Mouse (Mus musculus) liver, embryonic 13.5 days (tissue): ENCODE data around the gene Pdgfb. TPM values are rescaled to one million over a fixed set of nuclear protein-coding genes. Genes with fewer than 3 reads are reported as not detected.
A peak's percentile ranks its signal among the peaks of the same experiment; 100 is the strongest.

Experiments used
- ATAC-seq: fragments of 200-750 bp; cut with Nextera tagmentation; 2 replicates; pipeline ENCODE4 v1.8.0; 2017; ENCODE audit warnings: low read depth, mild to moderate bottlenecking, moderate number of reproducible peaks, moderate library complexity
- DNase-seq: peaks from one replicate; pipeline ENCODE4 v3.0.0; 2022
- H3K27ac ChIP-seq: fragments of 300-500 bp; sonication (generic); 2 replicates; pipeline ENCODE4 v1.5.1; 2015; ENCODE audit warnings: moderate library complexity, mild to moderate bottlenecking, inconsistent platforms
- H3K27me3 ChIP-seq: fragments of 300-500 bp; sonication (generic); 2 replicates; pipeline ENCODE4 v1.6.1; 2015; ENCODE audit warnings: mild to moderate bottlenecking, inconsistent platforms
- H3K36me3 ChIP-seq: fragments of 300-500 bp; sonication (generic); 2 replicates; pipeline ENCODE4 v1.6.1; 2015; ENCODE audit warnings: mild to moderate bottlenecking, inconsistent platforms
- H3K4me1 ChIP-seq: fragments of 300-500 bp; sonication (generic); replicated peaks from 2 replicates; pipeline ENCODE4 v1.6.1; 2015; ENCODE audit warnings: inconsistent platforms
- H3K4me2 ChIP-seq: fragments of 300-500 bp; sonication (generic); 2 replicates; pipeline ENCODE4 v1.6.1; 2015; ENCODE audit warnings: inconsistent platforms, mild to moderate bottlenecking, moderate library complexity
- H3K4me3 ChIP-seq: fragments of 300-500 bp; sonication (generic); replicated peaks from 2 replicates; pipeline ENCODE4 v1.5.1; 2015; ENCODE audit warnings: mild to moderate bottlenecking, inconsistent platforms
- H3K9ac ChIP-seq: fragments of 300-500 bp; sonication (generic); 2 replicates; pipeline ENCODE4 v1.6.1; 2015; ENCODE audit warnings: mild to moderate bottlenecking, inconsistent platforms
- H3K9me3 ChIP-seq: fragments of 300-500 bp; sonication (generic); replicated peaks from 2 replicates; pipeline ENCODE4 v1.6.1; 2016; ENCODE audit warnings: inconsistent platforms
- WGBS: fragments of 180-500 bp; shearing (Covaris S2); methylation state at CpG from one replicate; pipeline ENCODE4 v1.1.7; 2015; ENCODE audit not compliant: insufficient replicate concordance; 5-methylcytosine and 5-hydroxymethylcytosine counted together
- polyA plus RNA-seq: library from polyadenylated mRNA; unstranded; fragments of >200 nt; fragmentation: Nextera tagmentation; extraction: Ambion mirVana; gene quantifications from 2 replicates; pipeline ENCODE4 v1.2.1, GENCODE M21; 2015

Pdgfb gene
- polyA plus RNA-seq, 1 experiment from 2014 or later: 0.76 TPM

DNA sequence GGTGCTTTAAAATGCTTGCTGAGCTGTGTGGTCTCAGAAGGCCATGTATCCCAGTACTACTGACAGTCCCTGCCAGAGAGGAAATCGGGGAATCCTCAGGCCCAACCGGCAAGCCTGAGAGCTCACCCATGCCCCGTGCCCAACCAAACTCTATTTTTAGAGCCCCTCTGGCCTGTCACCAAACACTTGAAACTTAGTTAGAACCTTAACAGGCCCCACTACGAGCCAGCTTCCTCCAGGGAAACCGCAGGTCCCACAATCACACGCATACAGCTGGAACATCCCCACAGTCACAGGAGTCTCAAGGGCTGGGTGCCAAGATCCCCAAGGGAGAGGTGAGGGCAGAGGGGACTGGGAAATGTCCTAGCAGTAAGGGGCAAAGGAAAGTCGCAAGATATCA, 8.6 kb downstream of the Pdgfb start:
- H3K4me3 ChIP-seq: no peak overlapping the region
- H3K9ac ChIP-seq: no peak overlapping the region
- ATAC-seq (peak; percentile 39; the same call in 1 of the 2 replicates), DNase-seq (no peak)
- no peak overlapping the region for H3K4me2 ChIP-seq
- 11% methylated on average over 7 of the region's 7 CpGs for WGBS
- no peak overlapping the region; the same call in none of the 2 replicates for H3K27ac ChIP-seq
- H3K9me3 ChIP-seq: no peaks in the 10 kb centered on the region
- peaks cover 10% of the 10 kb centered on the region for H3K27me3 ChIP-seq
- peaks cover 24% of the 10 kb centered on the region for H3K4me1 ChIP-seq
- H3K36me3 ChIP-seq: no peaks in the 10 kb centered on the region

DNA sequence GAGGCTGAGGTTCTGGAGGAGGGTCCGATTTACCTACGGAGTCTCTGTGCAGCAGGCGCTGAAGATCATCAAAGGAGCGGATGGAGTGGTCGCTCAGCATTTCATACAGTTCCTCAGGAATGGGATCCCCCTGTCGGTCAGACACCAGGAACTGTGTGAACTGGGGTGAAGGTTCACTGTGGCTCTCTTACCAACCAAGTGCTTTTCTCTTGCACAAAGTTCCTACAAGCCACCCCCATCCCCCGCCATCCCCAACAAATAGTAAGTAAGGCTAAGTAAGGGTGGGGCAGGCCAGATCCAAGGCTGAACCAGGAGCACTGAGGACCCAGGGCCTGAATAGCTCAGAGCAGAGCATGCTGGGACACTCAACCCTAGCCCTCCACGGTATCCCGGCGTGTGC, 9.3 kb downstream of the Pdgfb start:
- Histone ChIP-seq H3K27ac (peak overlapping the region; percentile 55), H3K9me3 (no peaks in the 10 kb centered on the region), H3K9ac (no peak overlapping the region), H3K4me1 (peaks cover 31% of the 10 kb centered on the region), H3K4me3 (no peak overlapping the region), H3K36me3 (no peaks in the 10 kb centered on the region), H3K4me2 (no peak overlapping the region), H3K27me3 (peaks cover 4% of the 10 kb centered on the region)
- WGBS: 40% methylated on average over 10 of the region's 10 CpGs
- no peak for DNase-seq
- no peak for ATAC-seq

DNA sequence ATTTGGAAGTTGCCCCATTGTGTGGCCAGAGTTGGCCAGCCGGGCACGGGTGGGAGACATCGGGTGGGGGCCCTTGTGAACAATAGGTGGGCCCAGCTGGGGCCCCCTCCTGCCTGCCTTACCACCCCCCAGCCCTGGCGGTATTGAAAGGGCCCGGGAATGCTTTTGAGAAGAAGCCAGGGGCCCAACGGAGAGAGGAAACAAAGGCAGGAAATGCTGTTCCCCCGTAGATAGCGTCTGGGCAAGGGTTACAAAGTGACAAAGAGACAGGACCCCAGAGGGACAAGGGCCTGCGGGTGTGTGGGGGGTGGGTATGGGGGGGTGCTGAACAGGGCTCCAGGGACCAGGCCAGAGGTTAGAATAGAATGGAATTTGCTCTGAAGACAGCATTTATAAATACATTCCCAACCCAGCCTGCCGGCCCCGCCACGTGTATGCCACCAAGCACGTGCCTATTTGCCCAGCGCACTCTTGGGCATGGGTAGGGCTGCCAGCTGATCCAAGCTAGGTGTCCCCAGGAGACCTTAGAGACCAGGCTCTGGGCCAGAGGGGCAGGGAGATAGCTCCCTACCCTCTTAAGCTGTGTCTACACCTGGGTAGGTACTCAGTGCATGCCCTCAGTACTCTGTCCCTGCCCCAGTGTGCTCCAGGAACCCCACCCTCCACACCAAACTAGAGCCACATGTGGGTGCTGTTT, 10.0 kb downstream of the Pdgfb start:
- H3K4me2 ChIP-seq: 0 out of 2 replicates have a peak overlapping the region, but pooled peaks have one; percentile 5
- H3K9me3 ChIP-seq: no peaks in the 10 kb centered on the region
- DNase-seq (no peak), ATAC-seq (peak; percentile 49; the same call in 1 of the 2 replicates)
- peak overlapping the region; percentile 58 for H3K27ac ChIP-seq
- no peak overlapping the region for H3K9ac ChIP-seq
- no peaks in the 10 kb centered on the region for H3K36me3 ChIP-seq
- H3K4me3 ChIP-seq: no peak overlapping the region
- WGBS: 5% methylated on average over 14 of the region's 14 CpGs
- H3K4me1 ChIP-seq: peaks cover 31% of the 10 kb centered on the region
- no peaks in the 10 kb centered on the region for H3K27me3 ChIP-seq

DNA sequence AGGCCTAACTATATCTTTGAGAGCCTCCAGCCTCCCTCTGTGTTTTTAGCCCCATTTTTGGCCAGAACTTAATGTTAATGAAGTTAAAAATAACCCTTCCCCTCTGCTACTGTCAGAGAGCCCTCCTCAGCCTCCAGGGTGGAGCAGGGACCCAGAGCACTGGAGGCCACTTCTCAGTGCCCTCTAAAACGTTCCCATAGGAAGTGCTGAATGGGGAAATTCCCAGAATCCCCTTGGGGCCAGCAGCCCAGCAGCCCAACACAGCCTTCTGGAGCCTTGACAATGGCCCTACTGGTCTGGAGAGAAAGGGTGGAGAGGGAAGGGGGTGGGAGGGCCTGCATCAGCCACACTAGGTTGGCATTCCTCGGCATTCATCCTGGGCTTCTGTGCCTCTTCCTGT, 11.2 kb downstream of the Pdgfb start:
- no peak overlapping the region for H3K27ac ChIP-seq
- H3K4me1 ChIP-seq: peaks cover 31% of the 10 kb centered on the region
- no peak for DNase-seq
- no peak overlapping the region for H3K4me3 ChIP-seq
- H3K4me2 ChIP-seq: no peak overlapping the region
- H3K27me3 ChIP-seq: no peaks in the 10 kb centered on the region
- no peaks in the 10 kb centered on the region for H3K36me3 ChIP-seq
- ATAC-seq: no peak
- no peak overlapping the region for H3K9ac ChIP-seq
- no peaks in the 10 kb centered on the region for H3K9me3 ChIP-seq
- 31% methylated on average over 2 of the region's 2 CpGs for WGBS

DNA sequence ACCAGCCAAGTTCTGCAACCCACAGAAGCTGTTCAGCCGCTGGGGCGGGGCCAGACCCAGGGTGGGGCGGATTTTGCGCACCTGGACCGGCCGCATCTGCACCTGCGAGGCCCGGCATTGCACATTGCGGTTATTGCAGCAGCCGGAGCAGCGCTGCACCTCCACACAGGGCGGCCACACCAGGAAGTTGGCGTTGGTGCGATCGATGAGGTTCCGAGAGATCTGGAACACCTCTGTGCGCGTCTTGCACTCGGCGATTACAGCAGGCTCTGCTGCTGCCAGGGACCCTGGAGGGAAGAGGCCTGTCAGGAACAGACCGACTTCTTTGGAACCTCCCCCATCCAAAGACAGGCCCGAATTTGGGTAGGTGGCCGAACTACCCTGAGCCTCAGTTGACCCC, 13.2 kb downstream of the Pdgfb start:
- Histone ChIP-seq H3K4me2 (no peak overlapping the region), H3K4me3 (no peak overlapping the region), H3K36me3 (no peaks in the 10 kb centered on the region), H3K9me3 (no peaks in the 10 kb centered on the region), H3K4me1 (peaks cover 29% of the 10 kb centered on the region), H3K27ac (no peak overlapping the region), H3K9ac (no peak overlapping the region), H3K27me3 (no peaks in the 10 kb centered on the region)
- ATAC-seq (no peak), DNase-seq (no peak)
- WGBS: 82% methylated on average over 23 of the region's 23 CpGs

DNA sequence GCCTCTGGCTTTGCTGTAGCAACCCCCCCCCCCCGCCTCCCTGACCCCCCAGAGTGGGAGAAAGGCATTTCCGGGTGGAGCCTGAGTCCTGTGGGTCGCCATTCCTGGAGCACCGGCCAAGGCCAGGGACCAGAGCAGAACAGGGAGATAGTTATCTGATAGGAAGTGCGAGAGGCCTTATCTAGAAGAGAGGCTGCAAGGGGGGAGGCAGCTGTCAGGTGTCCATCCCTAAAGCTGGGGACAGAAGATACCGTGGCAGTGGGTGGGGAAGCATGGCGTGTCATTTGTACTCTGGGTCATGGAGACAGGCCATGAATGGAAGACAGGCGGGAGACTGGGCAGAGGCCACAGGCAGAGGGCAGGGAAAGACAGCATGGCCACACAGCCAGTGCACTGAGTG, 14.1 kb downstream of the Pdgfb start:
- H3K27me3 ChIP-seq: no peaks in the 10 kb centered on the region
- no peak overlapping the region for H3K9ac ChIP-seq
- H3K4me1 ChIP-seq: peaks cover 20% of the 10 kb centered on the region
- no peaks in the 10 kb centered on the region for H3K9me3 ChIP-seq
- H3K36me3 ChIP-seq: no peaks in the 10 kb centered on the region
- H3K4me2 ChIP-seq: no peak overlapping the region
- no peak for DNase-seq
- no peak overlapping the region for H3K4me3 ChIP-seq
- H3K27ac ChIP-seq: no peak overlapping the region
- 20% methylated on average over 8 of the region's 8 CpGs for WGBS
- ATAC-seq: no peak

DNA sequence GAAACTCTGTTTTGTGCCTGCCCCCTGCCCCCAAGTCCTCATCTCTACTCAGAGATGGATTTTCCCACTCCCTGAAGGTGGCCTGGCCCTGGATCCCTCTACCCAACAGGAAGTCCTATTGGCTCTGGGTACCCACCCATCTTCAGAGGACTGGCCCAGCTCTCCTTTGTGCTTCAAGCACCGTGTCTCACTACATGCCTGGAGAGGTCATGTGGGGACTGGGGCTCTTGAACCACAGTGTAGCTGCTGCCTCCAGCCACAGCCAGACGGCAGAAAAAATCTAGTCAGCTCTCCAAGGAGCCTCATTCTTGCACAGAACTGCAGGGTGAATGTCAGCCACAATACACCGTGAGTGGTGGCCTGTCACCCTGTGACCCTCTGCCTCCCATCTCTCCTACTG, 16.8 kb downstream of the Pdgfb start:
- Histone ChIP-seq H3K36me3 (no peaks in the 10 kb centered on the region), H3K4me3 (no peak overlapping the region), H3K9me3 (no peaks in the 10 kb centered on the region), H3K27me3 (no peaks in the 10 kb centered on the region), H3K27ac (no peak overlapping the region), H3K4me1 (peaks cover 7% of the 10 kb centered on the region), H3K9ac (no peak overlapping the region), H3K4me2 (no peak overlapping the region)
- DNase-seq (no peak), ATAC-seq (no peak)
- WGBS: 59% methylated on average over 3 of the region's 3 CpGs

DNA sequence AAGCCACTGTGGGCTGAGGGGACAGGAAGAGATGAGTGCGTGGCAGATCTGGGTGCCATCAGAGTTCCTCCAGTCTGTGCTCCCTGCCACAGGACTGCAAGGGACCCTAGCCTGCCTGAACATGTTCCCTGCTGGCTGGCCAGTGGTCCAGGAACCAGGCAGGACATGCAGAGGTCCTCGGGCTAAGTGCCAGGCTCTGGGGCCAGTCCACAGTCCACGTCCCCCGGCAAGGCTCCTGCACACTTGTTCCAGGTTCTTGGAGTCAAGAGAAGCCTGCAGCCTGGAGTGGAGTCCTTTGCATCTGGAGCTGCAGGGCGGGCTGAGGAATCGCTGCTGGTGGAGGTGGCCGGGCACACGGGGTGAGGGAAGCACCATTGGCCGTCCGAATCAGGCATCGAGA, 18.0 kb downstream of the Pdgfb start:
- no peak overlapping the region for H3K27ac ChIP-seq
- DNase-seq (no peak), ATAC-seq (no peak)
- H3K4me2 ChIP-seq: no peak overlapping the region
- no peaks in the 10 kb centered on the region for H3K36me3 ChIP-seq
- WGBS: 76% methylated on average over 11 of the region's 11 CpGs
- peaks cover 7% of the 10 kb centered on the region for H3K4me1 ChIP-seq
- no peak overlapping the region for H3K9ac ChIP-seq
- no peaks in the 10 kb centered on the region for H3K9me3 ChIP-seq
- no peak overlapping the region for H3K4me3 ChIP-seq
- no peaks in the 10 kb centered on the region for H3K27me3 ChIP-seq

DNA sequence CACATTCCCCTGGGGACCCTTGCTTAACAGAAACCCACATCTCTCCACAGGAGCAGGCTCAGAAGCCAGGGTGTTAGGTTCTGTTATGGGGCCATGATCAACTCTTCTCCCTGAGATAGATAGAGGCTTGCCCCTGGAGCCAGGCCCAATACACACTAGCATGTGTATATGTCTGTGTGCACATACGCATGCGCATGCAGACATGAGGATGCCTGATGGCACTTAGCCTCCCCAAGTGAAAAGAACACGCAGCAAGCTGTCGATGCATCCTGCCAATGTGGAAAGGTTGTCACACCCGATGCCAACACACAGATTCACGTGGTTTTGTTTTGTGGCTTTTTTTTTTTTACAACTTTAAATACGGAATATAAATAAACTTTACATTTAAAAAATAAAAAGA, 19.2 kb downstream of the Pdgfb start:
- Histone ChIP-seq H3K4me2 (no peak overlapping the region), H3K36me3 (no peaks in the 10 kb centered on the region), H3K9me3 (no peaks in the 10 kb centered on the region), H3K4me3 (no peak overlapping the region), H3K27me3 (no peaks in the 10 kb centered on the region), H3K9ac (no peak overlapping the region), H3K4me1 (peaks cover under 1% of the 10 kb centered on the region), H3K27ac (no peak overlapping the region)
- WGBS: 73% methylated on average over 7 of the region's 7 CpGs
- DNase-seq (no peak), ATAC-seq (no peak)

DNA sequence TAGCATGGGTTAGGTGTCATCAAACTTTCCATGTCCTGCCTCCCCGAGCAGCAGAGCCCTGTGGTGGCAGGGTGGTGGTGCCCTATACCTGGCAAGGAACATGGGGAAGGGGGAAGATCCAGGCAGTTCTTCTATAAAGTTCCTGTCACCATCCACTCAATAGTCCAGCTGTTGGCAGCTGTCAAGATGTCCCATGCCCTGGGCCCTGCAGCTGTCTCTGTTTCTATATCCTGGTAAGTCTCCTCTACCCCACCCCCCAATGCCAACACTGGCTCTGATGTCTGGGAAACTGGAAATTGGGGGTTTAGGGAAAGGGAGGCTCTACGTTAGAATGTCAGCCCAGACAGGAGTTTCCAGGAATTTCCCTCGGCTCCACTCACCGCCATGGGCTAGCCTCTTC, 20.2 kb downstream of the Pdgfb start:
- no peak for ATAC-seq
- DNase-seq: no peak
- Histone ChIP-seq H3K4me1 (no peaks in the 10 kb centered on the region), H3K4me3 (no peak overlapping the region), H3K27ac (no peak overlapping the region), H3K9ac (no peak overlapping the region), H3K4me2 (no peak overlapping the region), H3K9me3 (no peaks in the 10 kb centered on the region), H3K36me3 (no peaks in the 10 kb centered on the region), H3K27me3 (no peaks in the 10 kb centered on the region)
- 69% methylated on average over 4 of the region's 4 CpGs for WGBS

DNA sequence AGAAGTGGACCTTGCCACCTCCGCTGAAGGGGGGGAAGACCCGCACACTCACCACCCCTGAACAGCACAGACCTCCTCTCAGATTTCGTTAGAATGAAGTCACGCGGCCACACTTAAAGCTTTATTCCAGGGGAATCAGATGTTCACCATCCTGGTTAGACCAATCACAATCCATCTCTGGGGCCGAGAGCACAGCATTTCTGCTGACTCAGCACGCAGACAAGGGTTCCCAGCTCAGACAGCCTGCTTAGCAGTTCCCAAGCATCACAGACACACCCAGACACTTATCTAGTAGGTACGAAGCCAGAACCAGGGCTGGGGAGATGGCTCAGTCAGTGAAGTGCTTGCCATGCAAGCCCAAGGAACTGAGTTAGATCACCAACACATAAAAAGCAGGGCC, 28.6 kb downstream of the Pdgfb start:
- peaks cover 5% of the 10 kb centered on the region; the same call in 1 of the 2 replicates for H3K4me1 ChIP-seq
- H3K36me3 ChIP-seq: no peaks in the 10 kb centered on the region
- ATAC-seq: no peak
- H3K4me2 ChIP-seq: no peak overlapping the region
- no peak overlapping the region for H3K27ac ChIP-seq
- no peaks in the 10 kb centered on the region for H3K27me3 ChIP-seq
- DNase-seq: no peak
- H3K9ac ChIP-seq: no peak overlapping the region
- no peak overlapping the region for H3K4me3 ChIP-seq
- 54% methylated on average over 8 of the region's 8 CpGs for WGBS
- no peaks in the 10 kb centered on the region for H3K9me3 ChIP-seq

DNA sequence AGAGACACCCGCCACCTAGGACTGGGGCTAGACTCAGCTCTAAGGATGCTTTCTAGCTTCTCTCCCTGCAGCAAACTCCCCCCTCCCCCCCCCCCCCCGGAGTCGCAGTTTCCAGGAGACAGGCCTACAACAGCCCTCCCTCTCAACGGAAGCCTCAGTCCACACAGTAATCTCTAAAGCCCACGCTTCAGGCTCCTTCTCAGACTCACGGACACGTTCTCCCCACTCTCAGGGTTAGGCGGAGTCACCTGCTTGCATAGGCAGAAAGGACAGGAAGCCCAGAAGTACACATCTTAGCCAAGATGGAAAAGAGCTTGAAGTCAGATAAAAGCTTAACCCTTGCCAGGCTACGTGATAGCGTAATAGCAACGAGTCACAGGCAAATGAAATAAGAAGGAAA, 29.3 kb downstream of the Pdgfb start:
- no peak overlapping the region for H3K4me3 ChIP-seq
- DNase-seq (no peak), ATAC-seq (no peak)

More for the DNA sequence above, 29.3 kb downstream of the Pdgfb start:
- H3K27me3 ChIP-seq: no peaks in the 10 kb centered on the region
- H3K9me3 ChIP-seq: no peaks in the 10 kb centered on the region
- WGBS: 30% methylated on average over 11 of the region's 11 CpGs
- no peak overlapping the region for H3K4me2 ChIP-seq
- H3K9ac ChIP-seq: no peak overlapping the region
- H3K4me1 ChIP-seq: peaks cover 5% of the 10 kb centered on the region; the same call in 1 of the 2 replicates
- H3K27ac ChIP-seq: no peak overlapping the region
- H3K36me3 ChIP-seq: no peaks in the 10 kb centered on the region
